Mouse (Mus musculus) heart, embryonic 12.5 days (tissue): ENCODE data around the gene Grm8. TPM values are rescaled to one million over a fixed set of nuclear protein-coding genes. Genes with fewer than 3 reads are reported as not detected.

Experiments
- ATAC-seq: fragments of 200-750 bp; cut with Nextera tagmentation; 2 replicates; pipeline ENCODE4 v1.8.0; 2017; ENCODE audit warnings: moderate TSS enrichment, moderate library complexity; ENCODE audit not compliant: insufficient number of reproducible peaks, low FRiP score
- H3K27ac ChIP-seq: fragments of 300-500 bp; sonication (generic); 2 replicates; pipeline ENCODE4 v1.5.1; 2016; ENCODE audit warnings: mild to moderate bottlenecking, moderate library complexity; ENCODE audit not compliant: poor library complexity, severe bottlenecking
- H3K27me3 ChIP-seq: fragments of 300-500 bp; sonication (generic); replicated peaks from 2 replicates; pipeline ENCODE4 v1.6.1; 2016; ENCODE audit warnings: mild to moderate bottlenecking, moderate library complexity
- H3K36me3 ChIP-seq: fragments of 300-500 bp; sonication (generic); 2 replicates; pipeline ENCODE4 v1.6.1; 2016; ENCODE audit warnings: mild to moderate bottlenecking, moderate library complexity
- H3K4me1 ChIP-seq: fragments of 300-500 bp; sonication (generic); replicated peaks from 2 replicates; pipeline ENCODE4 v1.6.1; 2016; ENCODE audit warnings: mild to moderate bottlenecking
- H3K4me2 ChIP-seq: fragments of 300-500 bp; sonication (generic); 2 replicates; pipeline ENCODE4 v1.6.1; 2016; ENCODE audit warnings: mild to moderate bottlenecking, moderate library complexity
- H3K4me3 ChIP-seq: fragments of 300-500 bp; sonication (generic); 2 replicates; pipeline ENCODE4 v1.5.1; 2016; ENCODE audit warnings: mild to moderate bottlenecking
- H3K9ac ChIP-seq: fragments of 300-500 bp; sonication (generic); 2 replicates; pipeline ENCODE4 v1.6.1; 2016; ENCODE audit warnings: mild to moderate bottlenecking, moderate library complexity
- H3K9me3 ChIP-seq: fragments of 300-500 bp; sonication (generic); replicated peaks from 2 replicates; pipeline ENCODE4 v1.6.1; 2016; ENCODE audit warnings: mild to moderate bottlenecking, moderate library complexity
- WGBS: fragments of 180-500 bp; shearing (Covaris S2); methylation state at CpG from one replicate; pipeline ENCODE4 v1.1.7; 2016; 5-methylcytosine and 5-hydroxymethylcytosine counted together
- polyA plus RNA-seq: library from polyadenylated mRNA; unstranded; fragments of >200 nt; fragmentation: Nextera tagmentation; extraction: Ambion mirVana; gene quantifications from 2 replicates; pipeline ENCODE4 v1.2.1, GENCODE M21; 2016

The Grm8 gene
- polyA plus RNA-seq, 1 experiment from 2014 or later, result 0.73 TPM

DNA sequence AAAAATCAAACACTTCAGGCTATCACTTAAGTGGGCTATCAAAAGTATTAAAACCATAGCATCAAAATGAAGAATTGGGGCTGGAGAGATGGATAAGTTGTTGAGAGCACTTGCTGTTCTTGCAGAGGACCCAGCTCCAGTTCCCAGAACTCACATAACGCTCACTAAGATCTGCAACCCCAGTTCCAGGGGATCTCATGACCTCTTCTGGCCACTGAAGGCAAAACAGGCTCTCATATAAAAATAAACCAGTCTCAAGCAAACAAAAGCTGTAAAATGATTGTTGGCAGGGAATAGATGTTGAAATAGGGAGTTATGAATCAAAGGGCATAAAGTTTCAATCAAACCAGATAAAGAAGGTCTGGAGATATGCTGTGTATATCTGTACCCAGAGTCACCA lies 171.1 kb downstream of the Grm8 start:
- Histone ChIP-seq H3K4me3 (no peak overlapping the region), H3K9me3 (no peaks in the 10 kb centered on the region), H3K9ac (no peak overlapping the region), H3K27me3 (no peaks in the 10 kb centered on the region), H3K27ac (no peak overlapping the region), H3K4me1 (peaks cover 4% of the 10 kb centered on the region; the same call in 1 of the 2 replicates), H3K4me2 (no peak overlapping the region), H3K36me3 (no peaks in the 10 kb centered on the region)
- no peak for ATAC-seq
- 86% methylated on average over 1 of the region's 1 CpGs for WGBS

DNA sequence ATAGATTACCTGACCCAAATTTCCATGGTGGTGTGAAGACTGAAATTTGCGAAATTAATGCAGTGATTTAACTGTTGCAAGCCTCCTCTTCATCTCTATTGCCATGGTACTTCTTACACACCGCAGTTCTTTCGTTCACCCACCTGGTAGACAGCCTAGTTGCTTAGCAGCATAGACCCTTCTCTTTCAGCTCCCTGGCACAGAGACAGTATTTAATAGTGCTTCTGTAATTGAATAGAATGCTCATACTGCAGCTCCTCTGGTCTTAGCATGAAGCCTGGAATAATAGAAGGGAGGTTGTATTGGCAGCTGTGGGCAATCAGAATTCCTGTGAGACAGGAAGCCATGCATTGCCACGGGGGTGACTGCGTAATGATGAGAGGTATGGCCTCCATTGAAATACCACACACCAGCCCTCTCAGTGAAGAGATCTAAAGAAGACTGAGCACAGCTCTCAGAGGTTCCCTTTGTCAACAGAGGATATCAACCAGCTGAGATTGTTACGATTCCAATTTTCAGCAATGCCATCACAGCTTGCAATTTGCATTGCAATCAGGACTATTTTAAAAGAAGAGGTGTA lies 178.6 kb downstream of the Grm8 start:
- no peak overlapping the region for H3K4me3 ChIP-seq
- no peaks in the 10 kb centered on the region for H3K4me1 ChIP-seq
- no peak overlapping the region for H3K9ac ChIP-seq
- H3K9me3 ChIP-seq, result no peaks in the 10 kb centered on the region
- H3K4me2 ChIP-seq, result no peak overlapping the region
- 74% methylated on average over 6 of the region's 6 CpGs for WGBS
- ATAC-seq, result no peak
- no peak overlapping the region for H3K27ac ChIP-seq
- H3K27me3 ChIP-seq, result no peaks in the 10 kb centered on the region
- no peaks in the 10 kb centered on the region for H3K36me3 ChIP-seq

- ATAC-seq, result no peak
- H3K36me3 ChIP-seq, result no peaks in the 10 kb centered on the region
- no peak overlapping the region for H3K4me2 ChIP-seq
- H3K27me3 ChIP-seq, result no peaks in the 10 kb centered on the region
- no peak overlapping the region for H3K27ac ChIP-seq
- H3K9me3 ChIP-seq, result no peaks in the 10 kb centered on the region
- H3K4me1 ChIP-seq, result no peaks in the 10 kb centered on the region
- H3K9ac ChIP-seq, result no peak overlapping the region
- 78% methylated on average over 5 of the region's 5 CpGs for WGBS
- no peak overlapping the region for H3K4me3 ChIP-seq
These were observed 183.5 kb downstream of the Grm8 start for GRCm38 (mm10) chr6:27951433-27951832.

DNA sequence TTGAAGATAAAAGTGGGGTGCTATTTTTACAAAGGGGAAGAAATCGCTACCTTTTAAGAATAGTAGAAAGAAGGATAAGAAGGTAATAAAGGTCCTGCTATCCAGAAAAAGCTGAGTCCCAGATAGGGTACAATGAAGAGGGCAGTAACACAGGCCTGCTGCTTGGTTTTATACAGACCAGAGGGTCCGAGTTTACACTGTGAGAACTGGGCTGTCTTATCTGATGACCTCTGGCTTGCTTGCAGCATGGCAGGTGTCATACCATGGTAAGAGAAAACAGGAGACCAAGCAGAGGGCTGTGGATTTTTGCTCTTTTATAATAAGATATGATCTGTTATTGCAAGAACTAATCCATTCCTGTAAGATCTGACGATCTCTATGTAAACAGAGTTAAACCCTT lies 206.9 kb downstream of the Grm8 start:
- Histone ChIP-seq H3K27ac (no peak overlapping the region), H3K4me1 (no peaks in the 10 kb centered on the region), H3K36me3 (no peaks in the 10 kb centered on the region), H3K4me2 (no peak overlapping the region), H3K9ac (no peak overlapping the region), H3K4me3 (no peak overlapping the region), H3K9me3 (no peaks in the 10 kb centered on the region), H3K27me3 (no peaks in the 10 kb centered on the region)
- no peak for ATAC-seq
- WGBS, result 57% methylated on average over 3 of the region's 3 CpGs

DNA sequence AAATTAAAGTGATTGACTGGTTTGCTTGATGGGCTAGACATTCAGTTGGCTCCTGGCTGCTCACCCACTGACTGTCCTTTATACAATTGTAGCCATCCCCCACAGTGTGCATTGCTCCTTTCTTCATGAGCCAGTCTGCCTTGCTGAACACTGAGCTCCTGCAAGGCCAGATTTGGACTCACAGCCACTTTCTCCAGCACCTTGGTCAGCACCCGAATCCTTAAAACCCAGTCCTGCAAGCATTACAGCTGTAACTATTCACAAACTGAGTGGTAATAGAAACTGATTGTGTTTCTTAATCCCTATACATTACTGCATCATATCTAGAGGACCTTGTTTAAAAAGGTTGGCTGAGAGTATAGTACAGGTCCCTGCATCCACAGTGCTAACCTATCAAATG lies 221.7 kb downstream of the Grm8 start:
- Histone ChIP-seq H3K4me3 (no peak overlapping the region), H3K4me1 (no peaks in the 10 kb centered on the region), H3K27ac (no peak overlapping the region), H3K9me3 (peaks cover 3% of the 10 kb centered on the region; the same call in 1 of the 2 replicates), H3K27me3 (no peaks in the 10 kb centered on the region), H3K4me2 (no peak overlapping the region), H3K9ac (no peak overlapping the region), H3K36me3 (no peaks in the 10 kb centered on the region)
- WGBS, result 35% methylated on average over 1 of the region's 1 CpGs
- ATAC-seq, result no peak

DNA sequence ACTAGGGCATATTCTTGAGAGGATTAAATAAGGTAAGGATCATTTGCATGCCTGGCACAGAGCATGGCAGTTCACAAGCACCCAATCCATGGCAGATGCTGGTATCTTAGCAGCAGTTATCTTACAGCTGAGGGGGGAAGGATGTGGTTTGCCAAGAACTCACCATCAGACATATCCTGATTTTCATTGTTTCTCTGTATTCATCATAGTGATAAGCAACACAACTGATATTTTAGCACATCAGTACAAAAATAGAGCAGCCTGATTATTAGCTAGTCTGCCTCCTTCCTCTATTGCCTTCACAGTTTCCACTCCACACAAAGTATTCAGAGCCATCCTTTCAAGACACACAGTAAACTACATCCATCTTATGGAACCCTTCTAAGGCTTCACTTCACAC lies 230.6 kb downstream of the Grm8 start:
- H3K4me3 ChIP-seq, result no peak overlapping the region
- no peak overlapping the region for H3K9ac ChIP-seq
- no peaks in the 10 kb centered on the region for H3K36me3 ChIP-seq
- H3K27me3 ChIP-seq, result no peaks in the 10 kb centered on the region
- no peaks in the 10 kb centered on the region for H3K9me3 ChIP-seq
- ATAC-seq, result no peak
- H3K4me2 ChIP-seq, result no peak overlapping the region
- no peaks in the 10 kb centered on the region for H3K4me1 ChIP-seq
- H3K27ac ChIP-seq, result no peak overlapping the region

DNA sequence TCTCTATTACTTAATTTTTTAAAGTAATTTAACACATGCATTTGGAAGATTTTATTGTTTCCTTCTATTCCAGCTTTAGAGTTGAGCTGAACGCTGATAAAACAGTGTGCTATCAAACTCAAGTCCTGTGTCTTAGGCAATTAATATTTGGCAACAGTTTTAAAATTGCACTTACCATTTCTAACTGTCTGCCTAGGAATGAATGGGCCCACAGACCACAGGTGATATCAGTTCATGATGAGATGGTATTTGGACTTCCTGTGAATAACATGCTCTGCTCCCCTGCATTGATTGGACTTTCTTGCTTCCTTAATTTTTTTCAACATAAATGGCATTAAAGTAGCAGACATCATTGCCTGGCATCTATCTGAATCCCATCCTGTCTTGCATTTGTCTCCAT lies 232.8 kb downstream of the Grm8 start:
- Histone ChIP-seq H3K4me3 (no peak overlapping the region), H3K9ac (no peak overlapping the region), H3K27ac (no peak overlapping the region), H3K27me3 (no peaks in the 10 kb centered on the region), H3K4me1 (no peaks in the 10 kb centered on the region), H3K9me3 (no peaks in the 10 kb centered on the region), H3K36me3 (no peaks in the 10 kb centered on the region), H3K4me2 (no peak overlapping the region)
- ATAC-seq, result no peak
- 74% methylated on average over 1 of the region's 1 CpGs for WGBS

- 75% methylated on average over 3 of the region's 3 CpGs for WGBS
- no peaks in the 10 kb centered on the region for H3K27me3 ChIP-seq
- no peaks in the 10 kb centered on the region for H3K9me3 ChIP-seq
- no peak for ATAC-seq
- H3K4me3 ChIP-seq, result no peak overlapping the region
- no peak overlapping the region for H3K27ac ChIP-seq
- no peaks in the 10 kb centered on the region for H3K36me3 ChIP-seq
- H3K4me1 ChIP-seq, result no peaks in the 10 kb centered on the region
- no peak overlapping the region for H3K9ac ChIP-seq
- H3K4me2 ChIP-seq, result no peak overlapping the region
These were observed 233.6 kb downstream of the Grm8 start for GRCm38 (mm10) chr6:27901396-27901795.

DNA sequence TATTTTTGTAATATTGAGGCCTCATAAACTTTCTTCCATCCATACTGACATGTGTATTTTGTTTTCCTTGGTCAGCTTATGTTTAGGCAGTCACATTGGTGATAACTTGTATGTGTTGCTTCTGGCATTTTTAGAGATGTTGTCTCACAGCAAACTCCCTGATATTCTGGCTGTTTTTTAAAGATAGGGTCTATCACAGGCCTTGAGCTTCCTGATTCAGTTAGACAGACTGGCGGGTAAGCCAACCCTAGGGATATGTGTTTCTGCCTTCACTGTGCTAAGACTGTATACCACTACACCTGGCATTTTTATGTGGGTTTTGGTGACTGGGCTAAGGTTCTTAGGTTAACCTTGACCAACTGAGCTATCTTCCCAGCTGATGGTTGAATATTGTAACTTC lies 239.8 kb downstream of the Grm8 start:
- no peak overlapping the region for H3K9ac ChIP-seq
- no peak overlapping the region for H3K27ac ChIP-seq
- H3K4me1 ChIP-seq, result no peaks in the 10 kb centered on the region
- no peaks in the 10 kb centered on the region for H3K36me3 ChIP-seq
- no peak overlapping the region for H3K4me3 ChIP-seq
- WGBS, result 74% methylated on average over 1 of the region's 1 CpGs
- no peak overlapping the region for H3K4me2 ChIP-seq
- no peak for ATAC-seq
- H3K27me3 ChIP-seq, result no peaks in the 10 kb centered on the region
- H3K9me3 ChIP-seq, result no peaks in the 10 kb centered on the region

DNA sequence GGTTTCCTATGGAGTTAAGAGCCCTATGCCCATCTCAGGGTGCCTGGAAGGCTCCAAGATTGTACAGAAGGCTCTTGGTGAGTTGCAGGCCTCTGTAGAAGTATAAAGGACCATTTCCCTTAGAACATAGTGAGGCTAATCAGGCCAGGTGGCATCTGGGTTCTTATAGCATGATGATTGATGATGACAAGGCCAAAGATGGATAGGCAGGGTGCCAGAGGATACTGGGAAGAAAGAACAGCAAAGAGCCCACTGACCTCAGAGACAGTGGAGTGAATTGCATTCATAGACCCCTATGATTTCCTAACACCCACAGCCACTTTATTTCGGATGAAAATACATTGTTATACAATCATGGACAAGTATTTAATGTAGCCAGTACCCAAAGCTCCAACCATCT lies 242.1 kb downstream of the Grm8 start:
- ATAC-seq, result no peak
- H3K27me3 ChIP-seq, result no peaks in the 10 kb centered on the region
- H3K36me3 ChIP-seq, result no peaks in the 10 kb centered on the region
- 79% methylated on average over 1 of the region's 1 CpGs for WGBS
- H3K4me2 ChIP-seq, result no peak overlapping the region
- no peak overlapping the region for H3K9ac ChIP-seq
- H3K4me3 ChIP-seq, result no peak overlapping the region
- H3K27ac ChIP-seq, result no peak overlapping the region
- no peaks in the 10 kb centered on the region for H3K9me3 ChIP-seq
- no peaks in the 10 kb centered on the region for H3K4me1 ChIP-seq

- H3K4me1 ChIP-seq, result no peaks in the 10 kb centered on the region
- H3K9me3 ChIP-seq, result no peaks in the 10 kb centered on the region
- no peak for ATAC-seq
- 80% methylated on average over 2 of the region's 2 CpGs for WGBS
- H3K4me2 ChIP-seq, result no peak overlapping the region
- no peaks in the 10 kb centered on the region for H3K27me3 ChIP-seq
- H3K27ac ChIP-seq, result no peak overlapping the region
- no peak overlapping the region for H3K4me3 ChIP-seq
- H3K9ac ChIP-seq, result no peak overlapping the region
- no peaks in the 10 kb centered on the region for H3K36me3 ChIP-seq
These were observed 246.6 kb downstream of the Grm8 start for GRCm38 (mm10) chr6:27888391-27888790.

DNA sequence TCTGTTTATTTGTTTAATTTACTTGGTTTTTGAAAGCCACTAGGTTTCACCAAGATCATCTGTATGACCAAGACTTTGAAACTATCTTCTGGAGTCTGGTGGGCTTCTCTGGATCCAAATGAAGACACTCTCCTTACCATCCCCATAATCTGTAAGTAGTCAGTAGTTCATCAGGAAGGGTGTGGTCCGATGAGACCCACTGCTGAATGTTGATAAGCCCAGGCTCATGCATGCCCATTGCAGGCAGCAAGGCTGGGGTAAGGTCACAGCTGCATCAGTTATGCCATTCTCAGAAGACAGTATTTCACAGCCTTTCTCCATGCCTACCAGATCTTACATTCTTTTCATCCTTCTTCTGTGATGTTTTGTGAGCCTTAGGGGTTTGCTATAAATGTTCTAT lies 247.1 kb downstream of the Grm8 start:
- 68% methylated on average over 1 of the region's 1 CpGs for WGBS
- no peak overlapping the region for H3K27ac ChIP-seq
- H3K4me1 ChIP-seq, result no peaks in the 10 kb centered on the region
- no peaks in the 10 kb centered on the region for H3K36me3 ChIP-seq
- no peaks in the 10 kb centered on the region for H3K27me3 ChIP-seq
- H3K4me3 ChIP-seq, result no peak overlapping the region
- H3K9me3 ChIP-seq, result no peaks in the 10 kb centered on the region
- H3K9ac ChIP-seq, result no peak overlapping the region
- H3K4me2 ChIP-seq, result no peak overlapping the region
- no peak for ATAC-seq
